Mouse (Mus musculus): ENCODE results near the gene Papss1.

- TF ChIP-seq CTCF (IDR thresholded peaks at IDR 0.05; ENCODE audit: extremely low read depth, insufficient read depth, low read length) (no peak), POLR2A (IDR thresholded peaks at IDR 0.05; ENCODE audit: extremely low read depth, insufficient read depth, low read length) (no peak)
These were observed 15.5 kb downstream of the Papss1 start for GRCm38 (mm10) chr3:131580040-131580439.

All from cortical plate, adult 2 months (tissue).